Mouse (Mus musculus) lung, embryonic 16.5 days (tissue): ENCODE measurements around the gene Cldn3. TPM values are rescaled to one million over a fixed set of nuclear protein-coding genes. Genes with fewer than 3 reads are reported as not detected.
"Not testable (repeated sequence)": the region's sequence is repeated elsewhere in the genome, so short reads cannot be mapped to it uniquely, and the experiment has no call there.

Source experiments
- ATAC-seq: fragments of 200-750 bp; cut with Nextera tagmentation; 2 replicates; pipeline ENCODE4 v1.8.0; 2017; ENCODE audit warnings: low read depth, mild to moderate bottlenecking, moderate library complexity
- H3K27ac ChIP-seq: fragments of 300-500 bp; sonication (generic); 2 replicates; pipeline ENCODE4 v1.5.1; 2014; ENCODE audit warnings: mild to moderate bottlenecking, control low read depth, low read length
- H3K27me3 ChIP-seq: fragments of 300-500 bp; sonication (generic); 2 replicates; pipeline ENCODE4 v1.6.1; 2014; ENCODE audit warnings: low read depth, low read length, mixed read lengths; ENCODE audit not compliant: control insufficient read depth, insufficient read depth
- H3K36me3 ChIP-seq: fragments of 300-500 bp; sonication (generic); 2 replicates; pipeline ENCODE4 v1.6.1; 2014; ENCODE audit warnings: low read length; ENCODE audit not compliant: control insufficient read depth, insufficient read depth
- H3K4me1 ChIP-seq: fragments of 300-500 bp; sonication (generic); replicated peaks from 2 replicates; pipeline ENCODE4 v1.6.1; 2014; ENCODE audit warnings: low read length, mixed read lengths; ENCODE audit not compliant: control insufficient read depth, insufficient read depth
- H3K4me2 ChIP-seq: fragments of 300-500 bp; sonication (generic); 2 replicates; pipeline ENCODE4 v1.6.1; 2014; ENCODE audit warnings: low read depth, low read length, control low read depth
- H3K4me3 ChIP-seq: fragments of 300-500 bp; sonication (generic); 2 replicates; pipeline ENCODE4 v1.5.1; 2014; ENCODE audit warnings: mild to moderate bottlenecking, low read length, control low read depth
- H3K9ac ChIP-seq: fragments of 300-500 bp; sonication (generic); 2 replicates; pipeline ENCODE4 v1.6.1; 2014; ENCODE audit warnings: low read length, control low read depth
- H3K9me3 ChIP-seq: fragments of 300-500 bp; sonication (generic); 2 replicates; pipeline ENCODE4 v1.6.1; 2016; ENCODE audit warnings: low read length; ENCODE audit not compliant: control insufficient read depth
- WGBS: fragments of 180-500 bp; shearing (Covaris S2); extraction: QIAGEN DNeasy Blood & Tissue Kit; methylation state at CpG from one replicate; pipeline ENCODE4 v1.1.7; 2014; 5-methylcytosine and 5-hydroxymethylcytosine counted together
- polyA plus RNA-seq: library from polyadenylated mRNA; unstranded; fragments of >200 nt; fragmentation: Nextera tagmentation; extraction: Ambion mirVana; gene quantifications from 2 replicates; pipeline ENCODE4 v1.2.1, GENCODE M21; 2015

Cldn3 gene
- polyA plus RNA-seq, 1 experiment from 2014 or later = 328 TPM

DNA sequence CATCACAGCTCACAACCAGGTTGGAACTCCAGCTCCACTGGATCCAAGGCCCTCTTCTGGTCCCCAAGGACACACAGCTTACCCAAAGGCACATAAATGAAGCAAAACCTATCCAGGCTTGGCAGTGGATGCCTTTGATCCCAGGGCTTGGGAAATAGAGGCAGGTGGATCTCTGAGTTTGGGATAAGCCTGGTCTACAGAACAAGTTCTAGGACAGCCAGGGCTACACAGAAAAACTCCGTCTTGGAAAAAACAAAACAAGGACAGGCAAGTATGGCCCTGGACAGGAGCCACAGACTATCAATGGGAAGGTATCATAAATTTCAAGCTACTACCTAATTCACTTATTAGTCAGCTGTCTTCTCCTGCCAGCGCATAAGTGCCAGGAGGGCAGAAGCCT is 24.5 kb upstream of the Cldn3 start:
- Histone ChIP-seq H3K9me3 (no peaks in the 10 kb centered on the region), H3K4me1 (peaks cover 12% of the 10 kb centered on the region; the same call in 1 of the 2 replicates), H3K27me3 (no peaks in the 10 kb centered on the region), H3K27ac (no peak overlapping the region), H3K4me3 (no peak overlapping the region), H3K4me2 (no peak overlapping the region), H3K9ac (no peak overlapping the region), H3K36me3 (no peaks in the 10 kb centered on the region)
- no peak for ATAC-seq
- WGBS = 91% methylated on average over 2 of the region's 2 CpGs

DNA sequence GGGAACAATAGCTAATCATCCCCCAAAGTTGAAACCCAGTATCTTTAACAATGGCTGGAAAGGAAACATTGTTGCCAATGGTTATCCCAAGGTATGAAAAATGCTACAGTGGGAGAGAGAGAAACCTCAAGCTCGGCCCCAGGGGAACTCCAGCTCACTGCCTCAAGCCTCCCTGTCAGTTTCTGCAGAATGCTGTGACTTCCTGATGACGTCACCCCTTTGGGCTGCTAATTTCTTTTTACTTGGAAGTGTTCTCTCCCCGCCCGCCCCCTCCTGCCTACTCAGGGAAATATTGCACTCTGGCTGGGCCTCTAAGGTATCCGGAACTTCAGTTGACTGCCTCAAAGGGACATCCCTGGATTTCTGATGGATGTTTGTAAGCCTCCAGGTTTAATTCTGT is 22.5 kb upstream of the Cldn3 start:
- Histone ChIP-seq H3K27ac (no peak overlapping the region), H3K9ac (no peak overlapping the region), H3K36me3 (no peaks in the 10 kb centered on the region), H3K9me3 (no peaks in the 10 kb centered on the region), H3K27me3 (no peaks in the 10 kb centered on the region), H3K4me1 (peaks cover 17% of the 10 kb centered on the region), H3K4me3 (no peak overlapping the region), H3K4me2 (no peak overlapping the region)
- no peak for ATAC-seq
- WGBS = 22% methylated on average over 5 of the region's 5 CpGs

DNA sequence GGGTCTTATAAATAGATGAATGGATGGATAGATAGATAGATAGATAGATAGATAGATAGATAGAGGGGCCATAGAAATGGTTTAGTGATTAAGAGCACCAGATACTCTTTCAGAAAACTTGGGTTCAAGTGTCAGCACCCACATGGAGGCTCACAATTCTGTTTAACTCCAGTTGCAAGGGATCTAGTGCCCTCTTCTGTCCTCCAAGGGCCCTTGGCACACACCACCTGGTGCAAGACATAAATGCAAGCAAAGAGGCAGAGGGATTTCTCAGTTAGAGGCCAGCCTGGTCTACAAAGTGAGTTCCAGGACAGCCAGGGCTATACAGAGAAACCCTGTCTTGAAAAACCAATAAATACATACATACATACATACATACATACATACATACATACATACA is 21.4 kb upstream of the Cldn3 start:
- not testable (repeated sequence) for H3K27ac ChIP-seq, H3K9me3 ChIP-seq, ATAC-seq, H3K9ac ChIP-seq, H3K36me3 ChIP-seq, H3K4me2 ChIP-seq, H3K4me3 ChIP-seq, H3K27me3 ChIP-seq
- H3K4me1 ChIP-seq = peaks cover 17% of the 10 kb centered on the region

GRCm38 (mm10) chr5:134965473-134965851 is 20.6 kb upstream of the Cldn3 start:
- peak overlapping the region; percentile 33 for H3K4me3 ChIP-seq
- peak overlapping the region; percentile 60 for H3K9ac ChIP-seq
- peak overlapping the region; percentile 61 for H3K4me2 ChIP-seq
- peak; percentile 44; the same call in 1 of the 2 replicates for ATAC-seq
- WGBS = 4% methylated on average over 10 of the region's 10 CpGs
- peak overlapping the region; percentile 80 for H3K27ac ChIP-seq
- no peaks in the 10 kb centered on the region for H3K9me3 ChIP-seq
- no peaks in the 10 kb centered on the region for H3K27me3 ChIP-seq
- H3K36me3 ChIP-seq = no peaks in the 10 kb centered on the region
- H3K4me1 ChIP-seq = peaks cover 17% of the 10 kb centered on the region

DNA sequence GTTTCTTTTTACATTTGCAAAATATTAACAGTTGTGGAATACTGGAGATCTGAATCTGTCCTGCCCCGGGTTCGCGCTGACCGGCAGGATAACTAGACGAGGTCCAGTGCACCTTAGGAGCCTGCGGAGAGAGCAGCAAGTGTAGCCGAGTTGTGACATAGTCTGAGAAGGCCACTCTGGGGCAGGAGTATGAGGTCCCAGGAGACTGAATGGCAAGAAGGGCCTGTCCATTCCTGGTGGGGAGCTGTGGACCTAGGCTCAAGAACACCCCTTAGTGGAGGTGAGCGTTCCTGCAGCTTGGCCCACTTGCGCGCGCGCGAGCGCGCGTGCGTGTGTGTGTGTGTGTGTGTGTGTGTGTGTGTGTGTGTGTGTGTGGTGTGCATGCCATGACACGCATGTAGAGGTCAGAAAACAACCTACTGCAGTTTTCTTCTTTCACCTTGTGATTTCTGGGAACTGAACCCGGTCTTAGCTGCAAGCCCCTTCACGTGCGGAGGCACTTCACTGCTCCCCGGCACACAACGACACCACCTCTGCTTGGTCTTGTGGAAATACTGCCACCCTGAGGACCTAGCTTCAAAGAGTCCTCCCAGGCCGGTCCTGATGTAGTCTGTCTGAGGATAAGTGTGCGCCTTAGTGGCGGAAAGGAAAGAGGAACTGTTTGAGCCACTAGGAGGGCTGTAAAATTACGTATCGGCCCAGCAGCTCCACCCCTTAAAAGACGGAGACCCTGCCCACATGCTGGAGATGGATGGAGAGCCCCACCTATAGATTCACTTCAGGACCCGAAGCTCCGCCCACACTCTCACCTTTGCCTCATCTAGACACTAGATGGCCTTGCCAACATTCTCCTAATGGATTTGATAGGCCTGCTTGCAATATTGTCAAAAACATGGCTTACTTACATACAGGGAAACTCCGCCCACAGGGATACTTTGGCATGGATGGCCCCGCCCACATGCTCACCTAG is 19.9 kb upstream of the Cldn3 start:
- 4% methylated on average over 33 of the region's 33 CpGs for WGBS

GRCm38 (mm10) chr5:134967164-134967944 is 18.7 kb upstream of the Cldn3 start:
- Histone ChIP-seq H3K4me3 (no peak overlapping the region), H3K9ac (0 out of 2 replicates have a peak overlapping the region, but pooled peaks have one; percentile 13), H3K27me3 (no peaks in the 10 kb centered on the region), H3K9me3 (no peaks in the 10 kb centered on the region), H3K27ac (peak overlapping the region; percentile 95), H3K4me2 (no peak overlapping the region), H3K36me3 (no peaks in the 10 kb centered on the region), H3K4me1 (peaks cover 10% of the 10 kb centered on the region)
- WGBS = 47% methylated on average over 20 of the region's 20 CpGs
- ATAC-seq = no peak

More for the DNA sequence above, 19.9 kb upstream of the Cldn3 start:
- peak; percentile 86 for ATAC-seq
- H3K9ac ChIP-seq = peak overlapping the region; percentile 60
- no peaks in the 10 kb centered on the region for H3K36me3 ChIP-seq
- H3K27me3 ChIP-seq = no peaks in the 10 kb centered on the region
- H3K9me3 ChIP-seq = no peaks in the 10 kb centered on the region
- H3K4me2 ChIP-seq = peak overlapping the region; percentile 61
- peak overlapping the region; percentile 95 for H3K27ac ChIP-seq
- peaks cover 12% of the 10 kb centered on the region for H3K4me1 ChIP-seq
- H3K4me3 ChIP-seq = peak overlapping the region; percentile 33

GRCm38 (mm10) chr5:134970671-134971070 is 15.3 kb upstream of the Cldn3 start:
- no peak overlapping the region for H3K4me3 ChIP-seq

GRCm38 (mm10) chr5:134973081-134973480 is 12.9 kb upstream of the Cldn3 start:
- no peak overlapping the region for H3K4me2 ChIP-seq
- no peaks in the 10 kb centered on the region for H3K9me3 ChIP-seq
- ATAC-seq = no peak
- peak overlapping the region; percentile 88 for H3K27ac ChIP-seq
- H3K36me3 ChIP-seq = no peaks in the 10 kb centered on the region
- H3K4me1 ChIP-seq = peaks cover 11% of the 10 kb centered on the region
- H3K4me3 ChIP-seq = no peak overlapping the region
- no peak overlapping the region for H3K9ac ChIP-seq
- H3K27me3 ChIP-seq = no peaks in the 10 kb centered on the region

More at GRCm38 (mm10) chr5:134970671-134971070, 15.3 kb upstream of the Cldn3 start:
- Histone ChIP-seq H3K36me3 (no peaks in the 10 kb centered on the region), H3K9me3 (no peaks in the 10 kb centered on the region), H3K9ac (no peak overlapping the region), H3K27me3 (no peaks in the 10 kb centered on the region), H3K4me1 (peaks cover 16% of the 10 kb centered on the region), H3K27ac (peak overlapping the region; percentile 26), H3K4me2 (no peak overlapping the region)
- WGBS = 38% methylated on average over 8 of the region's 8 CpGs
- ATAC-seq = peak; percentile 21; the same call in 1 of the 2 replicates

GRCm38 (mm10) chr5:134973526-134973925 is 12.5 kb upstream of the Cldn3 start:
- Histone ChIP-seq H3K27me3 (no peaks in the 10 kb centered on the region), H3K9me3 (no peaks in the 10 kb centered on the region), H3K4me1 (peaks cover 10% of the 10 kb centered on the region), H3K4me3 (no peak overlapping the region), H3K27ac (peak overlapping the region; percentile 88), H3K36me3 (no peaks in the 10 kb centered on the region), H3K9ac (no peak overlapping the region), H3K4me2 (no peak overlapping the region)
- 67% methylated on average over 7 of the region's 7 CpGs for WGBS
- peak; percentile 41 for ATAC-seq
